In genomic region chr11:5953130-5953765, GRCm38 (mm10) we compare ENCODE assay signal across 9 mouse cellular contexts. TPM values are rescaled to one million over a fixed set of nuclear protein-coding genes. Genes with fewer than 3 reads are reported as not detected.
A peak's percentile ranks its signal among the peaks of the same experiment; 100 is the strongest.
DNase-seq lines count a peak whose midpoint lies in the region; ATAC-seq and TF ChIP-seq lines count a peak whose summit lies in the region.
"Had no signal": no experiment of that assay in that cellular context is flagged by ENCODE, and none has a peak within 500 bp of the region (broad histone marks: within the 10 kb centered on the region; RNA-seq: fewer than 3 reads in every experiment).

No protein-coding gene starts in this region.

- no peak overlapping the region for H3K27ac ChIP-seq in lung, postnatal 0 days (ENCODE audit: low read length)
- no peak overlapping the region for H3K27ac ChIP-seq in limb, embryonic 11.5 days (replicated peaks; ENCODE audit: low read depth, low read length)
- H3K27ac ChIP-seq: macrophage had no signal

- peak; percentile 56 for TF ChIP-seq CTCF in lung, postnatal 0 days (IDR thresholded peaks at IDR 0.05)

- intact Hi-C loops in gastrocnemius, postnatal 14 days (cut with DNase I; ENCODE audit: low total_unique reads) = no loop called here

- H3K4me1 ChIP-seq in lung, postnatal 0 days (ENCODE audit: insufficient read depth, low read depth, low read length) = peaks cover 7% of the 10 kb centered on the region; the same call in 1 of the 2 replicates
- peaks cover 22% of the 10 kb centered on the region for H3K4me1 ChIP-seq in limb, embryonic 11.5 days (ENCODE audit: control insufficient read depth, insufficient read depth, low read length)

- TF ChIP-seq EP300 in lung, postnatal 0 days (IDR thresholded peaks at IDR 0.05) = no peak

- H3K36me3 ChIP-seq in lung, postnatal 0 days (ENCODE audit: insufficient read depth, low read length) = no peaks in the 10 kb centered on the region
- no peaks in the 10 kb centered on the region for H3K36me3 ChIP-seq in limb, embryonic 11.5 days (ENCODE audit: control insufficient read depth, insufficient read depth, low read length)

- H3K4me3 ChIP-seq in lung, postnatal 0 days (ENCODE audit: low read depth, low read length) = no peak overlapping the region
- H3K4me3 ChIP-seq in limb, embryonic 11.5 days (ENCODE audit: low read depth, low read length) = no peak overlapping the region

- no peak overlapping the region for H3K4me2 ChIP-seq in lung, postnatal 0 days (replicated peaks; ENCODE audit: low read depth, low read length)
- no peak overlapping the region for H3K4me2 ChIP-seq in limb, embryonic 11.5 days (ENCODE audit: low read depth, severe bottlenecking)

- no peaks in the 10 kb centered on the region for H3K9me3 ChIP-seq in lung, postnatal 0 days (ENCODE audit: low read length)
- H3K9me3 ChIP-seq in limb, embryonic 11.5 days (ENCODE audit: control insufficient read depth, low read length) = no peaks in the 10 kb centered on the region

- no peak overlapping the region for H3K9ac ChIP-seq in lung, postnatal 0 days (replicated peaks; ENCODE audit: low read depth)
- H3K9ac ChIP-seq in limb, embryonic 11.5 days (ENCODE audit: low read length) = no peak overlapping the region

- no peaks in the 10 kb centered on the region for H3K27me3 ChIP-seq in lung, postnatal 0 days (replicated peaks; ENCODE audit: insufficient read depth, low read length)
- H3K27me3 ChIP-seq in limb, embryonic 11.5 days (ENCODE audit: control insufficient read depth, insufficient read depth, low read length) = no peaks in the 10 kb centered on the region

- 33% methylated on average over 8 of the region's 8 CpGs for WGBS in lung, postnatal 0 days
- whole genome bisulfite sequencing in limb, embryonic 11.5 days = 33% methylated on average over 8 of the region's 8 CpGs

- no peak for ATAC-seq in lung, postnatal 0 days
- ATAC-seq in limb, embryonic 11.5 days (ENCODE audit: insufficient number of reproducible peaks, low FRiP score, low TSS enrichment, low read depth) = no peak

- DNase-seq in cerebellum, adult 11-12 months = peak; percentile 27
- no peak for DNase-seq in cerebellum, adult 11 months
- DNase-seq in lung, postnatal 0 days (ENCODE audit: low spot score) = peak; percentile 52
- DNase-seq in lung, postnatal 25 days (ENCODE audit: low spot score) = no peak
- DNase-seq in cerebellum, adult 9-11 months = peak; percentile 22
- peak; percentile 59 for DNase-seq in limb, embryonic 11.5 days (ENCODE audit: low spot score)
- no peak for DNase-seq in gastrocnemius, postnatal 10 days
- no peak for DNase-seq in gastrocnemius, postnatal 14 days

RNA-seq across cellular contexts. Expression of gene Ykt6, which starts 2.2 kb away (rescaled TPM):
- 40.2 and 40.9 TPM in 2 replicates for polyA plus RNA-seq in lung, postnatal 0 days (2015; fragmentation: Nextera tagmentation; extraction: Ambion mirVana)
- polyA plus RNA-seq in limb, embryonic 11.5 days (2014; fragmentation: Nextera tagmentation; extraction: Ambion mirVana) = 29.0 and 30.3 TPM in 2 replicates
- 10 to 100 TPM; 46.7 to 50.4 TPM for total RNA-seq in gastrocnemius, postnatal 10 days (2021)
- 10 to 100 TPM; 36.2 to 38.8 TPM for total RNA-seq in gastrocnemius, postnatal 14 days (2021)

RNA-seq across cellular contexts. Expression of gene Gck, which starts 3.4 kb away (rescaled TPM):
- polyA plus RNA-seq in lung, postnatal 0 days (2015; fragmentation: Nextera tagmentation; extraction: Ambion mirVana) = 1.2 and 2.1 TPM in 2 replicates
- 0.41 and 1.6 TPM in 2 replicates for polyA plus RNA-seq in limb, embryonic 11.5 days (2014; fragmentation: Nextera tagmentation; extraction: Ambion mirVana)
- not detected for total RNA-seq in gastrocnemius, postnatal 10 days (2021)
- total RNA-seq in gastrocnemius, postnatal 14 days (2021) = 1 to 10 TPM in 1 of 2 experiments, under 1 TPM in 1; 0.29 to 1.3 TPM
- polyA plus RNA-seq: macrophage had no signal

RNA-seq across cellular contexts. Expression of gene Myl7, which starts 54.7 kb away (rescaled TPM):
- 327 and 405 TPM in 2 replicates for polyA plus RNA-seq in lung, postnatal 0 days (2015; fragmentation: Nextera tagmentation; extraction: Ambion mirVana)
- polyA plus RNA-seq in limb, embryonic 11.5 days (2014; fragmentation: Nextera tagmentation; extraction: Ambion mirVana) = 2.2 and 3.6 TPM in 2 replicates
- total RNA-seq in gastrocnemius, postnatal 10 days (2021) = not detected
- total RNA-seq in gastrocnemius, postnatal 14 days (2021) = not detected
- polyA plus RNA-seq: macrophage had no signal

Comparison
In these comparisons a context has a peak if more than half of its experiments do, and no peak if none do; other contexts are left out.
1. DNase-seq: peak in cerebellum, adult 11-12 months (single experiment), lung, postnatal 0 days (single experiment), cerebellum, adult 9-11 months (single experiment) and limb, embryonic 11.5 days (single experiment); none in cerebellum, adult 11 months (single experiment), lung, postnatal 25 days (single experiment), gastrocnemius, postnatal 10 days (single experiment) and gastrocnemius, postnatal 14 days (single experiment).